Mouse (Mus musculus) megakaryocyte, adult 5-6 weeks (primary cell): ENCODE results near the gene Rmnd5b. TPM values are rescaled to one million over a fixed set of nuclear protein-coding genes. Genes with fewer than 3 reads are reported as not detected.
"Not testable (repeated sequence)": the region's sequence is repeated elsewhere in the genome, so short reads cannot be mapped to it uniquely, and the experiment has no call there.

Source experiments
- ATAC-seq: 2 replicates; pipeline ENCODE4 v1.8.0; 2016; ENCODE audit warnings: mild to moderate bottlenecking, inconsistent platforms; ENCODE audit not compliant: poor library complexity, severe bottlenecking
- total RNA-seq, 2 experiments: library from RNA; stranded (forward) in 1 of 2; stranded (reverse) in 1 of 2; fragments of 153-499, 151-499 nt in 1 of 2; fragments of 221-1000, 200-1000 nt in 1 of 2; gene quantifications; 2 replicates each; pipeline versions ENCODE4 v1.2.3 to v1.2.4; 2015 to 2017

Gene Rmnd5b
- total RNA-seq, 2 experiments from 2014 or later, result 19.2 to 50.8 TPM

DNA sequence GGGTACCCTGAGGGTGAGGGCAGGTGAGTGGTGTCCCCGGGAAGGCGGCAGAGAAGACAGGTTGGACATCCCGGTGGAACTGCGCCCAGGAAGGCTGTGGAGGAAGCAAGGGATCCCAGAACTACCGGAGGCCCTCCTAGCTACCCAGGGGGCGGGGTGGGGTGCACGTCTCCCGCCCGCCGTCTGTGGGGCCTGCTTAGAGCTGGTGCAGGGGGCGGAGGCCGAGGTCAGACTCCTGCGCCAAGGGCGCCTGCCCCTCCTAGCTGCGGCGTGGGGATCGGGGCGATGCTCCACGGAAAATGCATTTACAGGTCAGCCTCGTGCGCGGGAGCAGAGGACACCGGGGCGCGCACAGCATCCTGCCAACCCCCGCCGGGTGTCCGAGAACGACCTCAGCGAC is 14.6 kb upstream of the Rmnd5b start:
- peak; percentile 15; the same call in 1 of the 2 replicates for ATAC-seq

DNA sequence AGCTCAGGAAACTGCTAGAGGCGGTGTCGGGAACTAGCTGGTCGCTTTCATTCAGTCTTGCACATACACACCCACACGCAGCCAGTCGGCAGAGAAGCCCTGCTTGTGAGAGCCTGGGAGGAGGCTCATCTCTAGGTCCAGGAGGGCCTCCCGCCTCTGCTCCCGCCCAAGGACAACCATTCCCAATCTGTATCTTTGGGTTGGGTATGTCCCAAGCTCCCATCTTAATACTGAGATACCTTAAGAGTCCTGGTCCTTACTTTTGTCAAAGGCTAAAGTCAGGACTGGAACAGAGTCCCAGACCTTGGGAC is 14.1 kb upstream of the Rmnd5b start:
- peak; percentile 45; the same call in 1 of the 2 replicates for ATAC-seq

DNA sequence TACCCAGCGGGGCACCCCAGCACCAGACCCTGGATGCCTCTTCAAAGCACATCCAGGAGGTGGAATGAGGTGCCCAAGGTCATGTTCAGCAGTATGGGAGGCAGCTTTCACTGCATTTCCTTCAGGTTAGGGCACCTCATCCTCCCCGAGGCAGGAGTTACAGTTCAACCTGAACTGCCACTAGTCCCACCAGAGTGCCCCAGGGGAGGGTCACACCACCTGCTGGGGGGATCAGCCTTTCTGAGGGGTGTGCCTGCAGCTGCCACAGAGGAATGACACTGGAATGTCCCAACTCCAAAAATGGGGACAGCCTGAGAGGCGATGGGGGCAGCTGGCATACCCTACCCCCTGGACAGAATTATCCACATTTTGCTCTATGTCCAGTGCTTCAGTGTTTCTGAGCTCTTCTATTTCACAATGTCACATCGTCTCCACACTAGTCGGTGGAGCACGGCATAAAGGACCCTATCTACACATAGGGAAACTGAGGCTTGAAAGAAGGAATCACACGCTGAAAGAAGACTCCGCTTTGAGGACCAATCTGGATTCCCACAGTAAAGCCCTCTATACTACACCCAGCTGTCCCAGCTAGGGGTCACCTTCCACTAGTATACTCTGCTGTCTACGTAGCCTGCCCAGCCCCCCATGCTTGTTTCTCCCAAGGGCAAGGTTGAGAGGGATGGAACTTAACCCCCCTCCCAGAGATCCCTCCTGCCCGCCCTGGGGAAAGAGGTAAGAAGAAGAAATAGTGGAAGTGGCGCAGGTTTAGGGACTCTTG is 13.6 kb upstream of the Rmnd5b start:
- ATAC-seq, result no peak

DNA sequence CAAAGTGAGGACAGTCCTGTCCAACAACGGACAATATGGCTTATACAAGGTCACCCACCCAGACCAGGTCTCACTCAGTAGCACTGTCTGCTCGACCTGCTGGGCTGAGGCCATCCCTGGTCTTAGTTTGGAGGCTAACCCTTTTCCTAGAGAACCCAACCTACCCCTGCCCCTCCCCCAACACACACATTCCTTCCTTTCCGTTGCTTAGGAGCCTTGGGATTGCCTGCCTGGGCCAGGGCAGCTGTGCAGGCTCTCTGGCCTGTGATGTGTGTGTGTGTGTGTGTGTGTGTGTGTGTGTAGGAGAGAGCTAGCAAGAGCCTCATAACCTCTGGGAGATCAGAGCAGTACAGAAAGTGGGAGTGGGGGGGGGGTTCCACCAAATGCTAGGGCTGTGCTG is 12.9 kb upstream of the Rmnd5b start:
- no peak for ATAC-seq

DNA sequence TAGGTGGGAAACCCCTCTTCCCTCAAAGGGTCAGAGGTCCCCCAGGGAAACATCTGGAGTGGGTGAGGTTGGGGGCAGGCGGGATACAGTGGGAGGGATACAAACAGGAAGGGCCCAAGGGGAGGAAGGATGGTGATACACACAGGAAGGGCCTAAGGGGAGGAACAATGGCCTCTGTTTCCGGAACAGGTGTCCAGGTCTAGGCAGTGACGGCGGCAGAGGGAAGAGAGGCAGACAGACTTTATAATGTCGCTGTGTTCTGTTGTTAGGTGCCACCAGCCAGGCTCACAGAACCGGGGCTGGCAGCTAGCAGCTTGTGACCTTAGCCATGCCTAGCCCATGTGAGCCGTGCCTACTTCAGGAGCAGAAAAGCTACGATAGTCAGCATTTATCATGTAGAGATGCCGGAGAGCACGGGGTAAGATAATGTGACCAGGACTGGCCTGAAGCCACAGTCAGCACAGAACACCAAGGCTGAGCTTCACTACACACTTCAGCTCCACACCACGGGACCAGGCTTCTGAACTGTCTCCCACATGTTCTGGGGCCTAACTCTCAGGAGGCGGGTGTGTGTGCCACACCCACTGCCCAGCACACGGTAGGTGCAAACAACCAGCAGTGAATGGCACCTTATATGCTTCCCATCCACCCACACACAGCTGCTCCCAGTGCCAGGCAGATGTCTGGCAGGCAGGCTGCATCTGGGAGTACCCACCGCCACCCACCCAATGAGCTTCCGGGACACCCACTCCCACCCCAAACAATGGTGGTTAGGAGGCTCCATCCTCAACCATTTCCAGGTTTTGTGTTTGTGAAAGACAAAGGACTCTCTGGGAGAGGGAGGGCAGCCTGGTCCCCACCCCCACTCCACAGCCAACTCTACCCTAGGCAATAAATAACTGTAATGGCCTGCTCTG is 11.3 kb upstream of the Rmnd5b start:
- ATAC-seq, result no peak

DNA sequence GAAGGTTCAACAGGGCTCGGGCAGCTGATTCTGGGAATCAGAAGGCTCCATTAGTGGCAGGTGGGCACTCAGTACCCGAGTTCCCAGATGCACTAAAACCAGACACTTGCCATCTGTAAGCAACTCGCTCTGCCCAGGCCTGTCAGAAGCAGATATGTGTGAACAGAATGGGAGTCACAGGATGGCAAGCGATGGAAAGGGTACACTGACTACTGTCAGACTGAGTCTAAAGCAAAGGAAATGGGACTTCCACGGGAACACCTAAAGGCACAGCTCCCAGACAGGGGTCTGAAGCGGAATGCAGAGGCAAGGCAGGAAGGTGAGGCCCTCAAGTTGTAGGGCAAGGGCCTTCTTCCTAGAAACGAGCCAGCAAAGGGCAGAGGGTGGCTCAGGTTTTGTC is 10.5 kb upstream of the Rmnd5b start:
- no peak for ATAC-seq

DNA sequence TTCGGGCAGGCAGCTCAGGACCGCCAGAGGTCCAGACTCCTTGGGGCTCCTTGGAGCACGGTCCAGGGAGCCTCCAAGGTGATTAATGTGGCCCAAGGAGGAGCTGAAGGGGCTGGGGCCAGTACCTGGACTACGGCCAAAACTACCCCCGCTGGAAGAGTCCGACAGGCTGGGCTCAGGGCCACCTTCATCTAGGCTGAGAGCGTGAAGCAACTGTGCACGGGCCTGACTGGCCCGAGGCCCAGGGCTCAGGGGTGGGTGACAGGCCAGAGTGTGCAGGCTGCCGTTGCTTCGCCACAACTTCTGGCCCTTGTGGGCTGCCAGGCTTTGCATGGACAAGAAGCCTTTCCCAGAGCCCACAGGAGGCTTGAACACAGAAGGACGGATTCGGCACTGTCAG is 9.6 kb upstream of the Rmnd5b start:
- ATAC-seq, result no peak

DNA sequence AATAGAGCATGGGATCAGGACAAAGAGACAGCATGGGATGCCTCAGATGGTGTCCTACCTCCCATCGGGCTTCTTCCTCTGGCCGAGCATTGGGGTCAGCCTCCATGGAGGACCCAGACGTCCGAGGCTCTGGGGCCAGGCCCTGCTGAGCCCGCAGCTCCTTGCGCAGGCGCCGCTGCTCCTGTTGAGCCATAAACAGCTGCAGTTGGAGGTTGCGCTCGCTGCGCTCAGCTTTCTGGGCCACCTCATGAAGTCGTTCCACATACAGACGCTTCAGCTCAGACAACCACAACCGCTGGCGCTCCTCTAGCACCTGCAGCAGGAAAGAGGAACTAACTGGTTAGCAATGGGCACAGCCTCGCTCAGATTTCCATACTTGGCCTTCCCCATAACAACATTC is 8.5 kb upstream of the Rmnd5b start:
- peak; percentile 91 for ATAC-seq

DNA sequence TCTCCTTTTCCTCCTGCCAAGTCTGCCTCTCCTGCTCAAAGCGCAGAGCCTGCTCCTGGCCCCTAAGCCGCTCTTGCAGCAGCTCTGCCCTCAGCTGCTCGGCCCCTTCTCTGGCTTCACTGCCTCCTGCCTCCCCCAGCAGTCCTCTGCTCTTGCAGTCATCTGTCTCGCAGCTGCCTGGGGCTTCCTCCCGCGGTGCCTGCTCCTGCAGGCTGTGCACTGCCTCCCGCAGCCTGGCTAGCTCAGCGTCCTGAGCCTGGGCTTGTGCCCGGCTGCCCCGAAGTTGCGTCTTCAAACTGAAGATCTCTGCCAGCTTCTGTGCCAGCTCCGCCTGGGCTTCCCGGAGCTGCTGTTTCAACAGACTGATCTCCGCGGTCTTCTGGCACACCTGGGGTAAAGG is 8.1 kb upstream of the Rmnd5b start:
- ATAC-seq, result peak; percentile 37

DNA sequence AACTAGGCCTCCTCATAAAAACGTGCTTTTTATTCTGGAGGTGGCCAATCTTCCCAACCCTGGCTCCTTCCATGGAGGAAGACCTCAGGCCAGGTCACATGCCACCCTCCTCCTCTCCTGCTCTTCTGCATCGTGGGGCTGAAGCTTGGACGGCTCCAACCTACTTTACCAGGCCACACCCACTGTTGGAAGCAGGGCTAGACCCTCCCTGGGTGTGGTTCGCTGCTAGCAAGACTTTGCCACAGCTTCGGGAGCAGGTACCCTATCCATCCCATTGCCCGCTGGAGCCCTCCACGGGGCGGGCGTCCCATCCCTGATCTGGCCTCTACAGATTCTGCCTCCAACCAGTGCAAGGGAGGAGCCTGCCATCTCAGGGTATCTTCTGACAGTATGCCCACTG is 7.5 kb upstream of the Rmnd5b start:
- ATAC-seq, result no peak

DNA sequence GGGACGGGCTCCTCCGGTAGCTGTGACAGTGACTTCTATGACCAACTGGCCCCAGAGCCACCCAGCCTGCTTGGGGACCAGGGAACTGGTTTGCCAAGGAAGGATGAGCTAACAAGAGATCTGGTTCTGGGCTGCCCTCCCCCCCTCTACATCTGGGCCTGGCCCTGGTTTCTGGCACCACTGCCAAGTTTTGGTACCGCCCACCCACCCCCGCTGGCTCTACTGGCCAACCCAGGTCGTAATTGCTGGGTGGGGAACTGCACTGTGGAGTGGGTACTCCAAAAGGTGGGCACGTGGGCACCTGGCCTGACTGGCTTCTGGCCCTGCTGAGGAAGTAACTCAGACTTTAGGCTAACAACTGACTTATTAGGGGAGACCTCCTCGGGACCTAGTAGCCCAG is 5.1 kb upstream of the Rmnd5b start:
- no peak for ATAC-seq

DNA sequence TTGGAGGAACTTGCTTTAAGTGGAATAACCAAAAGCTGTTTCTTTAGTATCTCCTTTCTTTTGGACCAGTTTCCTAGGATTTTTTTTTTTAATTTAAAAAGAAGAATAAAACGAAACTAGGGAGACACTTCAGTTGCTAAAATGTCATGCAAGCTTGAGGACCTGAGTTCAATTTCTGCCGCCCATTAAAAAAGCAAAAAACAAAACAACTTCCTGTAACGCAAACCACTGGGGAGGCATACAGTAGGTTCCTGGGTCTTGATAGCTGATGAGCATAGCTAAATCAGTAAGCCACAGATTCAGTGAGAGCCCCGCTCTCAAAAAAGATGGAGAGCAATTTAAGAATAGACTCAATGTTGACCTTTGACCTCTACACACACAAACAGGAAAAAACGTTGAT is 2.8 kb upstream of the Rmnd5b start:
- no peak for ATAC-seq

DNA sequence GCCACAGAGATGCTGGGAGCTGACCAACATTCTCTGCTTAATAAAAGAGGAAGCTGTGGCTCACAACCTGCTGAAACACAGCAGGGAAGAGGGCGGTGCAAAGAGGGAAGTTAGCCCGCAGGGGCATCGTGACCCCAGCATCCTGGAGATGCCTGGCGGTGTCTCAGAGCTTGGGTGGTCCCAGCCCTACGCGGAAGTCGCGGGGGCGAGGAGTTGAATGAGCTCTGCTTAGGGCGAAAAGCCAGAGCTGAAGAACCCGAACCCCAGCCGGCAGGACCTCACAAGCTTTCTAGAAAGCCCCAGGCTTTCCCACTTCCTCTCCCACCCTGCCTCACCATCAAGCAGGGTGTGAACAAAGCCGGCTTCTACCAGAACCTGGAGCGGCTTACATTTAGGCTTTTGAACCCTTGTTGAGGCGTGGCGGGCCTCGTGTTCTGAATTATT is 2.3 kb upstream of the Rmnd5b start:
- ATAC-seq, result peak; percentile 78

DNA sequence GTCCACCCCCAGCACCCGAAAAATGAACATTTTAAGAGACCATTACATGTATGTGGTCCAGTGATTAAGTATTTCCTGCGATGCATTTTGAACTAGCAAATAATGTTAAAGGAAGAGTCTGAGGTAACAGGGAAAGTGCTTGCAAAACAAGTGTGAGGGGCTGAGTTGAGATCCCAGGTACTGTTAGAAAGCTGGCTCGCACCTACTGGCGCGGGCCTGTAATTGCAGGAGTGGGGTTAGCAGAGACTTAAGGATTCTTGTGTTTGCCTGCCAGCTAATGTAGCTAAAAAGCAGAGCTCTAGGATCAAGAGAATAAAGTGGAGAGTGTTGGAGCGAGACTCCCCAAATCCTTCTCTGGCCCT is 608 bp upstream of the Rmnd5b start:
- ATAC-seq, result peak; percentile 53

DNA sequence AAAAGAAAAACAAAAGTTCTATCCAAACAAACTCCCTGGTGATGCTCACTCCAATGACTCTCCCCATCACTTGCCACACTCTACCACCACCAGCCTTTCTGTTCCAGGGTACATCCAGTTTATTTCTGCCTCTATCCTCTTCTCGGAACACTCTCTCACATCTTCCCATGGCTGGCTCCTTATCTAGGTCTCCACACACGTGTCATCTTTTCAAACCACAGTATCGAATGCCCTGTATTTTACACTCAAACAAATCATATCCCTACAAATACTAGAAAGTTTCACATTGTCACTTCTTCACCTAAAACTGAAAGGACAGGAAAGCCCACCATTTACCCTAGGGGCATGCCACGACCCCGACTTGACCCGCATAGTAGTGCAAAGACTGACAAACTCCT is 570 bp downstream of the Rmnd5b start:
- no peak for ATAC-seq

DNA sequence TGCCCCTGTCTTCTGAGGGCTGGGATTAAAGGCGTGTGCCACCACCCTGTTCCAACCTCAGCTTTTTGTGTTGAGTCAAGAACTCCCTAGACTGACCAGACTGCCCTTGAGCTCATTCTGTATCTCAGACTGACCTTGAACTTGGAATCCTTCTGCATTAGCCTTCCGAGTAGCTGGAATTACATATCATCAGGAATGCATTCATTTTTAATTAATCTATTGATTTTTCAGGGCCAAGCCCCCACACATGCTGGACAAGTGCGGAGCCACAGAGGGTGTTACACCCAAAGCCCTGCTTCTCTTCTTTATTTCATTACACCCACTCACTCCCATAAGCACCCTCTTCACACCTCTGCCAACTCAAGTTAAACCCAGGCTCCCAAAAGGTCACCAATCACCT is 2.0 kb downstream of the Rmnd5b start:
- ATAC-seq, result no peak

DNA sequence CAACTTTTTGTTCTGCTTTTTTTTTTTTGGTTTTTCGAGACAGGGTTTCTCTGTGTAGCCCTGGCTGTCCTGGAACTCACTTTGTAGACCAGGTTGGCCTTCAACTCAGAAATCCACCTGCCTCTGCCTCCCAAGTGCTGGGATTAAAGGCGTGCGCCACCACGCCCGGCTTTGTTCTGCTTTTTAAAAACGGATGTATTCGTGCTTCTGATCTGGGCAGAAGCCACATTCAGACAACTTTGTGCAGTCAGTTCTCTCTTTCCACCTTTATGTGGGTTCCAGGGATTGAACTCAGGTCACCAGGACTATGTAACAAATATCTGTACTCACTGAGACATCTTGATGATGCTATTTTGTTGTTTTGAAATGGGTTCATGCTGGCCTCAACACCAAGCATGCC is 2.5 kb downstream of the Rmnd5b start:
- ATAC-seq, result not testable (repeated sequence)

DNA sequence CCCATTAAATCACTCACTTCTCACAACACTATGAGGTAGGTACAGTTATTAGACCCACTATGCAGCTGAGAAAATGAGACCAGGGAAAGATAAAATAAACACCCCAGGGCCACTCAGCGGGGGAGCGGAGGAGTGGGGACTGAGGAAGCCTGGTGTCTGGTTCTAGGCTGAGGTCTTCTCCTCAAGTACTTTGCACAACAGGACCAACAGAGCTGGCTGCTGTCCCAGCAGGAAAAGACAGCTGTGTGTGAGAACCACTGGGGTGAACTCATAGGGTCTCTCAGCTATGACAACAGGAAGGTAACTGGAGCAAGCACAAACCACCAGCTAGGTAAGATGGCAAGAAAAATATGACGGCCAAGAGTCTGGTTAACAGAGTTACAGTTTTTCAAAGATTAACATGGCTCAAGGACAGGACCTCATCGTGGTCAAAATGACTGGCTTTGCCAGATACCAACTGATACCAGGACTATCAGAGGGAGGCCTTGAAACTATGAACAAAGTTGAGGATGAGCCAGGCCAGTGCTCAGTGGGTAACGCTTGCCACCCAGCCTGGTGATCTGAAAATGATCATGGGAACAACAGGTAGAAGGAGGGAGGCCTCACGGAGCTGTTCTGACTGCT is 3.5 kb downstream of the Rmnd5b start:
- no peak for ATAC-seq

DNA sequence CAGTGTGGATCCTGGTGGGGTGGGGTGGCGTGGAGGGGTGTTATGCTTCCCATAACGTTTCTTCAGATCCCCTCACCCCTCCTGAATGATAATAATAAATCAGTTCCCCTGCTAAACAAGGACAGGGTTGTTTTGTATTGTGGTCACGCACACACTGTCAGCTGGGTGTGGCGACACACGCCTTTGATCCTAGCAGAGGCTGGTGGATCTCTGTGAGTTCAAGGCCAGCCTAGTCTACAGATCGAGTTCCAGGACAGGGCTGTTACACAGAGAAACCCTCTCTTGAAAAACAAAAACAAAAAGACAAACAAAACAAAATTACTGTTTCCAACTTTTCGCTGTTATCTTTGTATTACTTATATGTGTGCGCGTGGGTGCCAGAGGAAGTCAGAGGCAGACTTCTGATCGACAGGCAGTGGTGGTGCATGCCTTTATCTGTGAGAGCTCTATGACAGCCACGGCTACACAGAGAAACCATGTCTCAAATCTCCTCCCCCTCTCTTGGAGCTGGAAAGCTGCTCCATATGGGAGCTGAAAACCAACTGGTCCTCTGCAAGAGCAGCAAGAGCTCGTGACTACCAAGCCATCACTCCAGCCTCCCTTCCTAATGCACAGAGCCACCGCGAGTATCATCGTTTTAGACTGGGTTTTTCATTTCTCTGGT is 5.9 kb downstream of the Rmnd5b start:
- no peak for ATAC-seq

DNA sequence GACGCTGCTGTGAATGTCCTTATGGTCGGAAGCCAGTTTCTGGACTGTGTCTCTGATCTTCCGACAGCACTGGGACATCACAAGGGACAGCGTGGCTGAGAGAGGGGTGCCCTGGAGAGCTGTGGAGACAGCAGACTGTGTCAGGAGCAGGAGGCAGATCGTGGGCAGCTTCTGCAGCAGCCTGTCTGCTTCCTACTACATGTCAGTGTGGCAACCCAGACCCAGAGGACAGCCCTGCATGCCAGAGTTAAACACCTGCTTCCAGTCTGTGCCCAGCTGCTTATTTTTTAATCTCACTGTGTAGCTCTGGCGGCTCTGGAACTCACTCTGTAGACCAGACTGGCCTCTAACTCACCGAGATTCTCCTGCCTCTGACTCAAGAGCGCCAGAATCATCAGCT is 7.8 kb downstream of the Rmnd5b start:
- ATAC-seq, result no peak

DNA sequence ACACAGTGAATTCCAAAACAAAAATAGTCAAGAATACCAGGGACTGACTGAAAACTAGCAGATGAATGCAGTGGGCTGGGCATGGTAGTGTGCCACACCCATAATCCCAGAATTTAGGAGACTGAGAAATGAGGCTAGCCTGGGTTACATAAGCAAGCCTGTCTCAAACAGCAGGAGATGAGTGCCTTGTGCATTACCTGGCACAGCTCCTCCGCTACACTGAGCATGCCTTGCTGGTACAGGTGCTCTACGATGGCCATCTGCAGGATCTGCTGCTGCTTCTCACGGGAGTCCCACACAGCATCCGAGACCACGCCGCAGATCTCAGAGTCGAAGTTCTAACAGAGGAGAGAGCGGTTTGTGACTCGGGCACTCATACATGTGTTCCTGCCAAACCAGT is 8.3 kb downstream of the Rmnd5b start:
- ATAC-seq, result no peak
